Mouse (Mus musculus) lung, adult 2 months (tissue): Measurements from ENCODE around the gene Slc30a10. TPM values are rescaled to one million over a fixed set of nuclear protein-coding genes. Genes with fewer than 3 reads are reported as not detected.

ENCODE experiments used
- DNase-seq: peaks from one replicate; pipeline ENCODE4 v3.0.0; 2022
- H3K4me1 ChIP-seq: fragments of 200-500 bp; 2 replicates; pipeline ENCODE4 v1.6.1; 2011; ENCODE audit warnings: low read length; ENCODE audit not compliant: control insufficient read depth, insufficient read depth
- H3K4me3 ChIP-seq: fragments of 200-500 bp; replicated peaks from 2 replicates; pipeline ENCODE3; 2011; ENCODE audit warnings: low read depth, mild to moderate bottlenecking, control low read depth, low read length; ENCODE audit errors: extremely low read depth
- CTCF ChIP-seq: fragments of 200-500 bp; IDR thresholded peaks from 2 replicates; pipeline ENCODE4 v1.5.1; 2011; ENCODE audit warnings: mild to moderate bottlenecking, low read length, control low read depth; ENCODE audit not compliant: insufficient read depth
- POLR2A ChIP-seq: fragments of 200-500 bp; IDR thresholded peaks from 2 replicates; pipeline ENCODE4 v1.6.1; 2011; ENCODE audit warnings: low read depth, mild to moderate bottlenecking, control low read depth, low read length, borderline replicate concordance; ENCODE audit errors: extremely low read depth
- WGBS: fragments of 180-500 bp; shearing (Covaris S2); methylation state at CpG from one replicate; pipeline ENCODE4 v1.1.7; 2018; 5-methylcytosine and 5-hydroxymethylcytosine counted together
- polyA plus RNA-seq: library from polyadenylated mRNA; depleted of rRNA; stranded (reverse); fragments of >200 nt; gene quantifications from 2 replicates; pipeline ENCODE4 v1.2.3, GENCODE M21; 2012; rRNA removed

Slc30a10 gene
- polyA plus RNA-seq, 1 experiment: not detected

DNA sequence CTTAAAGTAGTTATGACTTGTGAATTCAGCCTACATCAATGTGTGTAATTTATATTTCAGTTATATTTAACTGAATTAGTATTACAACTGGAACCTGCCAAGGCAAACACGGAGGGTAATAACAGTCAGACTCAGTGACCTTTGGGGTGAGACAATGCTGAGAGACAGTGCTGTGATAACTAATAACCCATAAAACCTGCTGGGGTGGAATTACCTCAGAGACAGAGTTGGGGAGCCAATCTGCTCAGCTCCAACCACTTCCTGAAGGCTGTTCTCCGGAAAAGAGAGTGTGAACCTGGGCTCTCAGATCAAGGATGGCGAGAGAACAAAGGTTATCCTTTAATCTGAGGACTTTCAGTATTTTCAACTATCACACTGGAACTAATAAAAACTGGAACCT, 54.4 kb downstream of the Slc30a10 start:
- TF ChIP-seq CTCF (no peak), POLR2A (no peak)
- WGBS: 57% methylated on average over 3 of the region's 3 CpGs
- DNase-seq: no peak
- no peaks in the 10 kb centered on the region for H3K4me1 ChIP-seq
- no peak overlapping the region for H3K4me3 ChIP-seq

DNA sequence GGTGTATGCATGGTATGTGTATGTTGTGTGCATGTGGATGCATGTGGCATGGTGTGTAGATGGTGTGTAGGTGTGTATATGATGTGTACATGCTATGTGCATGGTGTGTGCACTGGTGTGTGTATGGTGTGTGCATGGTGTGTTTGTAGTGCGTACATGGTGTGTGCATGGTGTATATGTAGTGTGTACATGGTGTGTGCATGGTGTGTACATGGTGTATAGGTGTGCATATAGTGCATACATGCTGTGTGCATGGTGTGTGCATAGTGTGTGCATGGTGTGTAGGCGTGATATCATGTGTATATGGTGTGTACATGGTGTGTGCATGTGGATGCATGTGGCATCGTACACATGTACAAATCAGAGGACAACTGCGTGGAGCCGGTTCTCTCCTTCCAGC, 56.7 kb downstream of the Slc30a10 start:
- DNase-seq: no peak
- Histone ChIP-seq H3K4me3 (no peak overlapping the region), H3K4me1 (no peaks in the 10 kb centered on the region)
- TF ChIP-seq POLR2A: no peak
- TF ChIP-seq CTCF: no peak
- 89% methylated on average over 5 of the region's 5 CpGs for WGBS

DNA sequence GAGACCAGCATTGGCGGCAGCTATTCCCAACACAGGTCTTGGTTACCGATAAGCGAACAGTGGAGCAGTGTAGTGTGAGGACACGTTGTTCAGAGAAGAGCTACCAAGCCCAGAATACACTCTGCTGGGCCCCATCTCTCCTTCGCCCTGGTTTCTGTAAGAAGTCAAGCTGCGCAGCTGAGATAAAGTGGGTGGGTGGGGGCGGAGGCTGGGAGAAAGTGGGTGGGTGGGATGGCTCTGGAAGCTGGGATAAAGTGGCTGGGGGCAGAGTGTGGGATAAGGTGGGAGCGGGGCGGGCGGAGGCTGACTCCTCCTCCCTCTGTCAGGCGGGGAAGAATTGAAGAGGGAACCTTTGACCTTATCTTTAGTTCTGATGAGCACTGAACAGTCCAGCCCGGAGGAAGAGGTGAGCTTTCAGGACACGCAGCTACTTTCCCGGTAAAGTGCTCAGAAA, 60.9 kb downstream of the Slc30a10 start:
- no peaks in the 10 kb centered on the region for H3K4me1 ChIP-seq
- DNase-seq: no peak
- no peak for TF ChIP-seq CTCF
- no peak for TF ChIP-seq POLR2A
- H3K4me3 ChIP-seq: no peak overlapping the region
- WGBS: 54% methylated on average over 14 of the region's 14 CpGs

DNA sequence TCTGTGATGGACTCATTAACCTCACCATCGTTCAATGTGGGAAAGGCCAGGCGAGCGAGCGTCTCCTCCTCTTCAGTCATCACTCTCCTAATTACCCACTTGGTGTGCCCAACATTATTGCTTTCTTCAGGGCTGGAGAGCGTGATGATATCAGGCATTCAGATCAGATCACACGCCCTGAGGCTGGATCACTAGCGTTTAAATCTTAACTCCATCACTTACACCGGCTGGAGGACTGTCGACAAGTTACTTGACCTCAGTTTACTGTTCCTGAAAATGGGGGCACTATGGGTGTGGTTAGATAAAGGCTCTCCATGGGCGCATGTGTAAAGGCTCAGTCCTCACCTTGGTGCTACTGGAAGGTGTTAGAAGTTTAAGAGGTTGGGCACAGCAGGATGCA, 61.4 kb downstream of the Slc30a10 start:
- DNase-seq: no peak
- no peak for TF ChIP-seq POLR2A
- TF ChIP-seq CTCF: no peak
- WGBS: 66% methylated on average over 10 of the region's 10 CpGs
- no peak overlapping the region for H3K4me3 ChIP-seq
- no peaks in the 10 kb centered on the region for H3K4me1 ChIP-seq

DNA sequence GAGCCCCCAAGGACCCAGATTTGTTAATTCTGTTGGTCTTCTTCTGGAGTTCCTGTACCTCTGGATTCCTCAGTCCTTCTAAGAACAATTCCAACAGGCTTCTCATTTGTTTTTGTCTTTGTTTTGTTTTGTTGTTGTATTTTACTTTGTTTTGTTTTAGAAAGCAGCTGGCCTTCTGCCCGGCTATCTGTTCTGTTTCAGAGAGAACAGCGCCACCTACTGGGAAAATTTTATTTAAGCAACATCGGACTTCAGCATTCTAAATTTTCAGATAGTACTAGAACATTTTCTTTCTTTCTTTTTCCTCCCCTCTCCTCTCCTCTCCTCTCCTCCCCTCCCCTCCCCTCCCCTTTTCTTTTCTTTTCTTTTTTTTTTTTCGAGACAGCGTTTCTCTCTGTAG, 62.9 kb downstream of the Slc30a10 start:
- DNase-seq: no peak
- TF ChIP-seq POLR2A (no peak), CTCF (no peak)
- Histone ChIP-seq H3K4me1 (no peaks in the 10 kb centered on the region), H3K4me3 (no peak overlapping the region)
- WGBS: 9% methylated on average over 3 of the region's 5 CpGs

Other genes starting within 250 kb of the Slc30a10 start
- 21.6 and 24.0 TPM in 2 replicates for gene Iars2, start 125.5 kb upstream of the Slc30a10 start, polyA plus RNA-seq
- 40.4 and 45.1 TPM in 2 replicates for gene Bpnt1, start 122.7 kb upstream of the Slc30a10 start, polyA plus RNA-seq
- gene Eprs, start 91.8 kb upstream of the Slc30a10 start, polyA plus RNA-seq: 6.1 and 10.7 TPM in 2 replicates